Mouse (Mus musculus) adrenal gland, postnatal 14 days (tissue): ENCODE data around the gene Ugt2a1. TPM values are rescaled to one million over a fixed set of nuclear protein-coding genes. Genes with fewer than 3 reads are reported as not detected.

Source experiments
- total RNA-seq: library from RNA; stranded (reverse); gene quantifications from 2 replicates; pipeline ENCODE4 v1.2.3, GENCODE M21; 2021

Ugt2a1 gene
- total RNA-seq, 1 experiment from 2014 or later: not detected

Other genes starting within 250 kb of the Ugt2a1 start
- 0.74 TPM in 1 of 2 replicates, not detected in the other for gene Ugt2b37, start 236.1 kb downstream of the Ugt2a1 start, total RNA-seq
- 5.0 TPM in 1 of 2 replicates, not detected in the other for gene Ugt2a3, start 153.7 kb downstream of the Ugt2a1 start, total RNA-seq
- 0.41 TPM in 1 of 2 replicates, not detected in the other for gene Ugt2b38, start 66.7 kb downstream of the Ugt2a1 start, total RNA-seq
- gene Ugt2a2, start 8.6 kb downstream of the Ugt2a1 start, total RNA-seq: not detected in 2 replicates
- not detected in 2 replicates for gene Gm43638, start 4.1 kb downstream of the Ugt2a1 start, total RNA-seq
- gene Sult1b1, start 47.3 kb upstream of the Ugt2a1 start, total RNA-seq: 0.56 TPM in 1 of 2 replicates, not detected in the other
- gene Sult1d1, start 78.2 kb upstream of the Ugt2a1 start, total RNA-seq: 0.64 and 15.6 TPM in 2 replicates
- 0.71 and 1.0 TPM in 2 replicates for gene Sult1e1, start 100.7 kb upstream of the Ugt2a1 start, total RNA-seq
- not detected in 2 replicates for gene Csn1s1, start 175.3 kb upstream of the Ugt2a1 start, total RNA-seq
- 0.79 TPM in 1 of 2 replicates, not detected in the other for gene Csn2, start 208.8 kb upstream of the Ugt2a1 start, total RNA-seq